Mouse (Mus musculus) gonadal fat pad, adult 2 months (tissue): ENCODE measurements around the gene Ngef. TPM values are rescaled to one million over a fixed set of nuclear protein-coding genes. Genes with fewer than 3 reads are reported as not detected.

ENCODE experiments used
- DNase-seq: peaks from one replicate; pipeline ENCODE4 v3.0.0-alpha.2; 2012; ENCODE audit warnings: low read depth
- polyA plus RNA-seq: library from polyadenylated mRNA; depleted of rRNA; stranded (reverse); fragments of >200 nt; gene quantifications from 2 replicates; pipeline ENCODE4 v1.2.3, GENCODE M21; 2012; rRNA removed

Ngef gene
- 4.1 and 6.4 TPM in 2 replicates for polyA plus RNA-seq

DNA sequence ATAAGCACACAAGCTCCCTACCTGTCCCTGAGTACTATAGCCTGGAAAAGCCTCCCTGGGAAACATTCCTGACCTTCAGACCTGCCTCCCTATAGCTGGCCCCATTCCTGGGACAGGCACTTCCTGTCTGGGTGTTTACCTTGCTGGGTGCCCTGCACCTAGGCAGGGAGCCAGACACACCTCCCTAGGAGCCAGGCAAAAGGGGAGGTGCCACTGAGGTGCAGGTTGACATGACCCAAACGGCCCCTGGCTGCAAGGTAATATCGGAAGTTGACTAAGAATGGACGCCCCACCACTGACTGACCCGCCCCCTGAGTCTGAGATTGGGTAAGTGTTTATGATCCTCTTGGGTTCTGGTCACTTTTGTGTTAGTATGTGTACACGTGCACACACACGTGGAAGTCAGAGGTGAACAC lies at the start of gene Ngef:
TSS of gene Ngef (minus strand) at position 71 of the 416 bp plus-strand sequence.
- DNase-seq: no peak

DNA sequence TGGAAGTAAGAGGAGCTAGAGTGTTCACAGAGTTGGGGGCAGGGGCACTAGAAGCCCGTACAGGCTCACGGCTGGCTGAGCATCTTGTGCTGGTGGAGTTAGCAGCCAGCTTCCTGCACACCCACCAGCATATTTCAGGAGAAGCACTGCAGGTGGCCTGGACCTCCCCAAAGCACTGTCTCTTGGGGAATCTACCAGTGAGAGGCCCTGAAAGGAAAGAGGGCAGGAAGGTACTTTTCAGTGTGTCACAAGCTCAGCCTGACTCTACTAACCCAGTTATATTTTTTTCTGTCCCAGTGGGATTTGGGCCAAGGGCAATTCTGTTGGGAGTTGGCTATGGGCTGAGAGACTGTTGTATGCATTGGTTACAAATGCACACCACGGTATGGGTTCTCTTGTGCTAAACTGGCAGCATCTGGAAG lies 48.2 kb upstream of the Ngef start:
- DNase-seq: no peak

GRCm38 (mm10) chr1:87621146-87621857 lies 47.6 kb upstream of the Ngef start:
- no peak for DNase-seq

DNA sequence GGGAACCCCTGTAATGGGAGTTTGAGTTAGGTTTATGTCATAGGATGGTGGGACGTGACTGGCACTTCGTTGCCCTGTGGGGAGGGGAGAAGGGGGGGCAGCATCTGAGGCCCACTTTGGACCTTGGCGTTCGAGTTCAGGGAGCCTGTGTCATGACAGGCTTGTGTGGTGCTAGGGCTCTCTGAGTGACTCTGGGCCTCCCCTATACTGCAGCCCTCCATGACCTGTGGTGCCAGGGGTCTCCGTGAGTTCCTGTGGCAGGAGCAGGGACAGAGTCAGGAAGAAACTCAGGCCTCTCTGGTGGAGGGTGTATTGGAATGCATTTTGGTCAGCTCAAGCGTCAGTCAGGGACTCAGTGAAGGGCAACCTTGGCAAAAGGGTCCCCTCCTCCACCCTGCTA lies 47.0 kb upstream of the Ngef start:
- DNase-seq: no peak

DNA sequence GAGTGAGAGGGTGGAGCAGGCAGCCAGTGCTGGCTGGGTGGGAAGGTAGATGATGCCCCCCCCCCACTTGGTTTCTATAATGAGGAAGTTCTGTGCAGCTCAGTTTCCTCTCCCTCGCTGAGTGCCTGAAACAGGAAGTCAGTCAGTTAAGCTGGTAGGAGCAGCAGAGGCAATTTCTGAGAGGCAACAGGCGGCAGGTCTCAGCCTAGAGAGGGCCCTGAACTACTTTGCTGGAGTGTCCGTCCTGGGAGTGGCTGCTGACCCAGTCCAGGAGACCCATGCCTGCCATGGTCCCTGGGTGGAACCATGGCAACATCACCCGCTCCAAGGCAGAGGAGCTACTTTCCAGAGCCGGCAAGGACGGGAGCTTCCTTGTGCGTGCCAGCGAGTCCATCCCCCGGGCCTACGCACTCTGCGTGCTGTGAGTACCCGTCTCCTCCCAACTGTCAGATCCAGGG lies 46.6 kb upstream of the Ngef start, which contains the start of gene Inpp5d:
TSS of gene Inpp5d (plus strand) at position 102 of the 458 bp plus-strand sequence.
- no peak for DNase-seq

- DNase-seq: no peak
Measured at GRCm38 (mm10) chr1:87614576-87615295, 41.1 kb upstream of the Ngef start.

DNA sequence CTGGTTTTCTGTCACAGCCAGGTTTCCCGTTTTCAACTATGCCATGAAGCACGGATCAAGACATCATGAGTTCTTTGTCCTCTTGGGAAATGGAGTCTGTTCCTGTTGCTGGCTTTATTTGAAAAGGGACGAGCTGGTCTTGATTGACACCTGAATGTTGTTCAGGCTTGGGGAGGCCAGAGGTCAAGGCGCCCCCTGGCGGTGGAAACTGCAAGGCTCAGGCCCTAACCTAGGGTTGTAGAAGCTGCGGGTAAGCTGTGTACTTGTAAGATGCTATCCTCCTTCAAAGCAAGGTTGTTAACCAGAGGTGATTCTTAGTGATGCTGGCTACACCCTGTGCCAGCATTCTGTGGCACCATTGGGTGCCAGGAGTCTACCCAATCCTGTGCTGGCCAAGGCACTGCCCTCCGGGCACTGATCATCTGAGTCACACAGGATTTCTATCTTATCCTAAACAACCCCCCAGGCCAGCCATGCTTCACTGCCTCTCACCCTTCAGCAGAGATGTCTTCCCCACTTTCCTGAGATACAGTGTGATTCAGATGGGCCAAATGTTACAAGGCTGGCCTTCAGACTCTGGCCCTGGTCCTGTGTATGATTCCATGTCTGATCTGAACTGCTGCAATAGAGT lies 34.9 kb upstream of the Ngef start:
- DNase-seq: no peak

DNA sequence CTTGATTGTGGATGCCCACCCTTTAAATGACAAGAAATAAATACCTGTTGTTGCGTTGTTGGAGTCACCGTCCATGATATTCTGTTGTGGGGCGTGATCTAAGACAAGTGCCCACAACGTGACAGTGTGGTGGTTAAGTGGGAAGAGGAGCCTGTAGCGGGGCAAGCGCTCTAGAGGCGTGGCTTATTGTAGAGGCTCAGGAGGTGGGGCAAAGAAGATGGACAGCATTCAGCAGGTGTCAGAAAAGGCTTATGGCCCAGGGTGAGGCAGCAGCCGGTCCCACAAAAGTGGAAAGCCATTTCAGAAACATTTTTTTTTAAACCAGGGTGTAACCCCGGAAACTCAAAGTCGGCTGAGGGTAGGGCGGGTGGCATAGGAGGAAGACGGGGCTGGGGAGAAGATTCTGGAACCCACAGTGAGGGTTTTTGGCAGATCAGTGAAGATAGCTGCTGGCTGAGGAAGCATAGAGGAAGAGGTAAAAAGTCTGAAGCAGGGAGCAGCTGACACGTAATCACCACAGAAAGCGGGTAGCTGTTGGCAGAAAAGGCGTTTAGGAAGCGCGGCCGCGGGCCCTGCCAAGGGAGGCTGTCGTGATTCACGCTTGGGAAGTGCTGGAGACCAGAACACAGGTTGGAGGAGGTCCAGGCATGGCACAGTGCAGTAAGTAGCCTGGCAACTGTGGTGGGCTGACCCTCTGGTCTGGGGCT lies 33.9 kb upstream of the Ngef start:
- no peak for DNase-seq

DNA sequence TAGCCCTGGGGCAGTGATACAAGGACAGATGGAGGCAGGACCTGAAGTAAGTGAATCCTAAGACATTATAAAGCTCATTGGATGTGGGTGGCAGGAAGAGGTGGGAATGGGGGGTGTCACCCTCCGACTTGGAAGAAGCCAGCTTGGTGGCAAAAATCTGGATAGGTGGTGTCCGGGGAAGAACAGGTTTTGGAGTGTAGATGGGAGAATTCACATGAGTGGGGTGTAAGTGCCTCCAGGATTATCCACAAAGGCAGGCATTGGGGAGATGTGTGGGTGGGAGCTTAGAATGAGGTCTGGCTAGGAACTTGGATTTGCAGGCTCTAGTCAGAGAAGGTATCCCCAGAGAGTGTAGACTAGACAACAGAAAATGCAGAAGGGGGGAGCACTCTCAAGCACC lies 31.6 kb upstream of the Ngef start:
- DNase-seq: no peak

GRCm38 (mm10) chr1:87603389-87603788 lies 29.7 kb upstream of the Ngef start:
- no peak for DNase-seq

- no peak for DNase-seq
Measured at GRCm38 (mm10) chr1:87601801-87602200, 28.1 kb upstream of the Ngef start.

- DNase-seq: no peak
Measured at GRCm38 (mm10) chr1:87600533-87600932, 26.9 kb upstream of the Ngef start.

DNA sequence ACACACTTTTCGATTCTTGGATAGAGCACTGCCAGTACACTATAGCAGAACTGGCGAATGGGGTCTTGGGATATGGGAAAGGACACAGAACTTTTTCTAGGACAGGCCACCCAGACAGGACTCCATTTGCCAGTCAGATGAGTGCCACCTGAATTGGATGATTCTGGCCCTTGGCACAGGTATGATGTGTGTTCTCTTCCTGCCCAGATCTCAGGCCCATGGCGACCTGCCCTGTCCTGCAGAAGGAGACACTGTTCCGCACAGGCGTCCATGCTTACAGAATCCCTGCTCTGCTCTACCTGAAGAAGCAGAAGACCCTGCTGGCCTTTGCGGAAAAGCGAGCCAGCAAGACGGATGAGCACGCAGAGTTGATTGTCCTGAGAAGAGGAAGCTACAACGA lies 21.0 kb upstream of the Ngef start:
- DNase-seq: no peak

DNA sequence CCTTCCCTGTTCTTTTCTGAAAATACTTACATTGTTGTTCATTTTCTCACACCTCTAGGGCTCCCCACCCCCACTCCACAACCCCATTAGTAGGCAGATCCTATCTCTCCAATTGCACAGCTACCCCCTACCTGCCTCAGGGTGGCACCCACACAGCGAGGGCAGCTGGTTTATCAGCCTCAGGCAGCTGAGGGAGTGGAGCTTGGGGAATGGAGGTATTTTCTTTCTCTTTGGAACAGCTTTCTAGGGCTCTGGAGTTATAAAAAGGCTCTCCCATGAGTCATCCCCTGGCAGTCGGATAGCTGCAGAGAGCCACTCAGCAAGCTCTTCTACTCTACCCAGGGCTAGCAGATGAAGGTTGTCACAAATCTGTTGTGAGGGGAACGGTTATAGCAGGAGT lies 20.6 kb upstream of the Ngef start:
- no peak for DNase-seq

GRCm38 (mm10) chr1:87589980-87590379 lies 16.3 kb upstream of the Ngef start:
- DNase-seq: no peak

DNA sequence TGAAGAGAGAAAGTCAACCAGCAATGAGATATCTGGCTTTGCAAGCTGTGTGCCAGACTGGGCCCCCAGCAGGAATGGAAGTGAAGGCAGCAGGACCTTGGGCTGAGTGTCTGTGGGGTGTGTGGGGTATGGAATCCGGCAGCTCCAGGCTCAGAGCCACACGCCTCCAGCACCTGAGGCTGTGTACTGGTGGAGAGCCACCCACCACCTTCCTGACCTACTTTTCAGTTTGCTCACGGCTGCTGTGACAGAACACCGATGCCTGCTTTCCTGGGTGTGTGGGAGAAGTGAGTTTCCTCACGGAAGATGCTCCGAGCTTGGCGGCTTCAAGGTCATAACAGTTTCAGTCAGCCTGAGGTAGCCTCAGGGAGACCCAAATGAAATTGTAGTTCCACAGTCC lies 15.5 kb upstream of the Ngef start:
- no peak for DNase-seq

DNA sequence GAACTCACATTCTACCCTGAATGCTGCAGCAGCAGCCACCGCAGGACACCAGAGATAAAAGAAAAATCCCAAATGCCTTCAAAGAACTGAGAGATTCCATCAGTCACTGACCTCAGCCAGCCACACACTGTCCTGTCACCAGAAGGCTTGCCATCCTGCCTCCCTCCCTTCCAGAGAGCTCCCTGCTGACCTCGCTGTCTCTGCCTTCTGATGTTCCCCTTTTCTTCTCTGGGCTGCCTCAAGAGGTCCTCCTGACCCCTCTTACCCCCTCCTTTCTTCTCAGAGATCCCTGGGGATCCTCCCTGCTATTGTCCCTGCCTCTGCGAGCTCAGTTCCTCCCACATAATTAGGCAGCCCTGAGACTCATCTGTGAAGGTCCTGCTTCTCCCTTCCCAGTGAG lies 7.2 kb upstream of the Ngef start:
- DNase-seq: no peak

DNA sequence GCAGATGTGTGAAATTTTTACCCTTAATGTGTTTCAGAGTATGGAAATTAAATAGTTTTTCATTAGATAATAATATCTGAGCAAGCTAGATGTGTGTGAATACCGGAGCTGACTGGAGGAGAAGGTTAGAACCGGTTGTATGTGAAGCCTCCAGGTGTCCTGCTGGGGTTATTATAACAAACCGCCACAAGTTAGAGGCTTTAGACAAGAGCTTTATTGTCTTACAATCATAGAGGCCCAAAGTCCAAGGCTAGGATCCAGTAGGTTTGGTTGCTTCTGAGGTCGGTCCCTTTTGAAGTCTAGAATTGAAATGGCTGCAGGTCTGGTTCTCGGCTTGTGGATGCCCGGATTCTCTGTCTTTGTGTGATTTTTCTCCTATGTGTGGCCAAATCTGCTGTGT lies 5.3 kb upstream of the Ngef start:
- no peak for DNase-seq

- DNase-seq: no peak
Measured at GRCm38 (mm10) chr1:87574785-87575184, 1.1 kb upstream of the Ngef start.

- DNase-seq: no peak
Measured at GRCm38 (mm10) chr1:87574353-87574752, 683 bp upstream of the Ngef start.

GRCm38 (mm10) chr1:87573261-87573660 lies 409 bp downstream of the Ngef start:
- DNase-seq: no peak

DNA sequence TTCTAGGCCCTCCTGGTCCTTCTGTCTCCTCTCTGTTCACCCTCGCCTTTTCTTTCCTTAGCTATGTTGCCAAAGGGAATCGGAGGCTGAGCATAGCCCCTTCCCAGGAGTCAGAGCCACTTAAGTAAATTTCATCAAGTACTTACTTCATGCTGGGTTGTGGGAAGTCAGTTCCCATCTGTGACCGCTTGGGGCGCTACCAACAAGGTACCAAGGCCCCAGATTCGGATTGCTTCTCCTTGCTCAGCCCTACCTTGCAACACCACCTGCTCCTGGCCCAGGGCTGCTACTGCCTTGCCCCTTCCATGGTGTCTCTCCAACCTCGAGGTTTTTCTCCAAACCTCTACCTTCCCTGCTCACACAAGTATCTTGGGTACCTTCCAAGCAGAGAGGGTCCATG lies 5.3 kb downstream of the Ngef start:
- no peak for DNase-seq
